Mouse (Mus musculus) gastrocnemius, adult 2 months (tissue): Measurements from ENCODE around the gene Ssr1. TPM values are rescaled to one million over a fixed set of nuclear protein-coding genes. Genes with fewer than 3 reads are reported as not detected.

Experiments used
- DNase-seq: peaks from one replicate; pipeline ENCODE4 v3.0.0; 2022
- H3K27ac ChIP-seq: fragments of 200-600 bp; 2 replicates; pipeline ENCODE4 v1.8.1; 2022; ENCODE audit warnings: mild to moderate bottlenecking
- H3K4me3 ChIP-seq: fragments of 200-600 bp; 2 replicates; pipeline ENCODE4 v1.8.1; 2022; ENCODE audit warnings: mild to moderate bottlenecking, moderate library complexity
- CTCF ChIP-seq: fragments of 200-600 bp; IDR thresholded peaks from 2 replicates; pipeline ENCODE4 v1.8.1; 2022; ENCODE audit warnings: antibody characterized with exemption, mild to moderate bottlenecking, moderate library complexity
- intact Hi-C: fragments of 180-260 bp; cut with DNase I; formaldehyde crosslinking; loops from one replicate; pipeline ENCODE4 v1.15.1; 2025
- total RNA-seq, 2 experiments: library from RNA; stranded (reverse); gene quantifications; 2 replicates each; pipeline ENCODE4 v1.2.3; 2021

The Ssr1 gene
- total RNA-seq, 2 experiments from 2014 or later, result 66.3 to 72.4 TPM

GRCm38 (mm10) chr13:37940167-37940566, 53.9 kb downstream of the Ssr1 start:
- no peak for TF ChIP-seq CTCF
- DNase-seq, result no peak
- Histone ChIP-seq H3K27ac (peak overlapping the region; percentile 53; the same call in 1 of the 2 replicates), H3K4me3 (no peak overlapping the region)
- intact Hi-C loops, result loop anchor here (5.0 kb wide), 4 partner anchors 113 to 488 kb away; no protein-coding TSS in a partner anchor

GRCm38 (mm10) chr13:37936351-37936750, 57.7 kb downstream of the Ssr1 start:
- Histone ChIP-seq H3K4me3 (no peak overlapping the region), H3K27ac (no peak overlapping the region)
- TF ChIP-seq CTCF, result no peak
- no peak for DNase-seq
- intact Hi-C loops, result no loop called here

GRCm38 (mm10) chr13:37934920-37935319, 59.1 kb downstream of the Ssr1 start:
- Histone ChIP-seq H3K4me3 (no peak overlapping the region), H3K27ac (no peak overlapping the region)
- no peak for DNase-seq
- intact Hi-C loops, result no loop called here
- no peak for TF ChIP-seq CTCF

GRCm38 (mm10) chr13:37934075-37934474, 59.9 kb downstream of the Ssr1 start:
- Histone ChIP-seq H3K4me3 (no peak overlapping the region), H3K27ac (no peak overlapping the region)
- TF ChIP-seq CTCF, result 0 out of 2 replicates have a peak, but pooled peaks have one; percentile 1
- no peak for DNase-seq
- intact Hi-C loops, result no loop called here

GRCm38 (mm10) chr13:37931210-37931922, 62.7 kb downstream of the Ssr1 start:
- Histone ChIP-seq H3K4me3 (no peak overlapping the region), H3K27ac (no peak overlapping the region)
- TF ChIP-seq CTCF, result no peak
- intact Hi-C loops, result no loop called here
- DNase-seq, result no peak

- no peak overlapping the region for H3K27ac ChIP-seq
- H3K4me3 ChIP-seq, result no peak overlapping the region
- no peak for TF ChIP-seq CTCF
- intact Hi-C loops, result no loop called here
- DNase-seq, result no peak
Measured at GRCm38 (mm10) chr13:37930621-37931020, 63.4 kb downstream of the Ssr1 start.

GRCm38 (mm10) chr13:37930091-37930490, 63.9 kb downstream of the Ssr1 start:
- no peak for DNase-seq
- Histone ChIP-seq H3K4me3 (no peak overlapping the region), H3K27ac (no peak overlapping the region)
- intact Hi-C loops, result no loop called here
- TF ChIP-seq CTCF, result no peak

- TF ChIP-seq CTCF, result no peak
- DNase-seq, result no peak
- Histone ChIP-seq H3K4me3 (no peak overlapping the region), H3K27ac (no peak overlapping the region)
- intact Hi-C loops, result no loop called here
Measured at GRCm38 (mm10) chr13:37929532-37929931, 64.5 kb downstream of the Ssr1 start.

GRCm38 (mm10) chr13:37926394-37926793, 67.6 kb downstream of the Ssr1 start:
- H3K4me3 ChIP-seq, result no peak overlapping the region
- no peak for TF ChIP-seq CTCF
- peak overlapping the region; percentile 72 for H3K27ac ChIP-seq
- DNase-seq, result peak; percentile 65
- intact Hi-C loops, result no loop called here

- TF ChIP-seq CTCF, result no peak
- no peak for DNase-seq
- Histone ChIP-seq H3K4me3 (no peak overlapping the region), H3K27ac (peak overlapping the region; percentile 79)
- intact Hi-C loops, result loop anchor here (5.0 kb wide), 2 partner anchors 67 to 247 kb away; no protein-coding TSS in a partner anchor
Measured at GRCm38 (mm10) chr13:37924461-37924948, 69.5 kb downstream of the Ssr1 start.

GRCm38 (mm10) chr13:37923643-37924460, 70.2 kb downstream of the Ssr1 start:
- DNase-seq, result no peak
- TF ChIP-seq CTCF, result no peak
- H3K27ac ChIP-seq, result peak overlapping the region; percentile 79
- H3K4me3 ChIP-seq, result no peak overlapping the region
- intact Hi-C loops, result loop anchor here (5.0 kb wide), 2 partner anchors 67 to 247 kb away; no protein-coding TSS in a partner anchor

- H3K4me3 ChIP-seq, result no peak overlapping the region
- TF ChIP-seq CTCF, result no peak
- intact Hi-C loops, result loop anchor here (5.0 kb wide), 2 partner anchors 66 to 246 kb away; no protein-coding TSS in a partner anchor
- DNase-seq, result no peak
- peak overlapping the region; percentile 79 for H3K27ac ChIP-seq
Measured at GRCm38 (mm10) chr13:37923091-37923490, 70.9 kb downstream of the Ssr1 start.

GRCm38 (mm10) chr13:37920727-37921126, 73.3 kb downstream of the Ssr1 start:
- DNase-seq, result peak; percentile 74
- H3K27ac ChIP-seq, result peak overlapping the region; percentile 79

More at GRCm38 (mm10) chr13:37920727-37921126, 73.3 kb downstream of the Ssr1 start:
- no peak for TF ChIP-seq CTCF
- intact Hi-C loops, result loop anchor here (5.0 kb wide), 2 partner anchors 63 to 243 kb away; no protein-coding TSS in a partner anchor
- no peak overlapping the region for H3K4me3 ChIP-seq
